Mouse (Mus musculus): ENCODE measurements around the gene Atp5b. TPM values are rescaled to one million over a fixed set of nuclear protein-coding genes. Genes with fewer than 3 reads are reported as not detected.
A peak's percentile ranks its signal among the peaks of the same experiment; 100 is the strongest.
"Not testable (repeated sequence)": the region's sequence is repeated elsewhere in the genome, so short reads cannot be mapped to it uniquely, and the experiment has no call there.

Atp5b gene
- polyA plus RNA-seq, 1 experiment from 2014 or later = 2,183 TPM

- WGBS = under 1% methylated on average over 22 of the region's 22 CpGs
- H3K4me3 ChIP-seq (ENCODE audit: low read depth, low read length) = peak overlapping the region; percentile 97
- peak overlapping the region; percentile 99 for H3K9ac ChIP-seq
- peak overlapping the region; percentile 86 for H3K27ac ChIP-seq (ENCODE audit: low read depth)
- H3K36me3 ChIP-seq (ENCODE audit: insufficient read depth) = peaks cover 45% of the 10 kb centered on the region
- H3K4me1 ChIP-seq (ENCODE audit: insufficient read depth) = no peaks in the 10 kb centered on the region; the same call in 1 of the 2 replicates
- ATAC-seq (ENCODE audit: insufficient read depth) = no peak
- peak; percentile 23 for DNase-seq
- H3K4me2 ChIP-seq = peak overlapping the region; percentile 77
- no peak for TF ChIP-seq CTCF (IDR thresholded peaks at IDR 0.05; ENCODE audit: low read depth)
- no peaks in the 10 kb centered on the region for H3K27me3 ChIP-seq (ENCODE audit: insufficient read depth, low read length)
- no peaks in the 10 kb centered on the region for H3K9me3 ChIP-seq (ENCODE audit: low read depth, low read length)
Measured at GRCm38 (mm10) chr10:128083688-128084087, 615 bp downstream of the Atp5b start.

- H3K4me2 ChIP-seq = peak overlapping the region; percentile 77
- H3K36me3 ChIP-seq (ENCODE audit: insufficient read depth) = peaks cover 50% of the 10 kb centered on the region
- H3K27me3 ChIP-seq (ENCODE audit: insufficient read depth, low read length) = no peaks in the 10 kb centered on the region
- peak overlapping the region; percentile 97 for H3K4me3 ChIP-seq (ENCODE audit: low read depth, low read length)
- no peak overlapping the region for H3K27ac ChIP-seq (ENCODE audit: low read depth)
- no peak for DNase-seq
- H3K9me3 ChIP-seq (ENCODE audit: low read depth, low read length) = no peaks in the 10 kb centered on the region
- WGBS = 0% methylated on average over 3 of the region's 3 CpGs
- H3K4me1 ChIP-seq (ENCODE audit: insufficient read depth) = no peaks in the 10 kb centered on the region; the same call in 1 of the 2 replicates
- peak overlapping the region; percentile 99 for H3K9ac ChIP-seq
- TF ChIP-seq CTCF (IDR thresholded peaks at IDR 0.05; ENCODE audit: low read depth) = no peak
- ATAC-seq (ENCODE audit: insufficient read depth) = no peak
Measured at GRCm38 (mm10) chr10:128084160-128084559, 1.1 kb downstream of the Atp5b start.

- Histone ChIP-seq H3K4me2 (no peak overlapping the region), H3K36me3 (ENCODE audit: insufficient read depth) (peaks cover 67% of the 10 kb centered on the region), H3K4me1 (ENCODE audit: insufficient read depth) (peaks cover 1% of the 10 kb centered on the region; the same call in 1 of the 2 replicates), H3K27ac (ENCODE audit: low read depth) (no peak overlapping the region), H3K27me3 (ENCODE audit: insufficient read depth, low read length) (no peaks in the 10 kb centered on the region), H3K9me3 (ENCODE audit: low read depth, low read length) (no peaks in the 10 kb centered on the region), H3K4me3 (ENCODE audit: low read depth, low read length) (no peak overlapping the region), H3K9ac (no peak overlapping the region)
- ATAC-seq (ENCODE audit: insufficient read depth) (no peak), DNase-seq (peak; percentile 61)
- 78% methylated on average over 6 of the region's 6 CpGs for WGBS
- TF ChIP-seq CTCF (IDR thresholded peaks at IDR 0.05; ENCODE audit: low read depth) = peak; percentile 54
Measured at GRCm38 (mm10) chr10:128086391-128086790, 3.3 kb downstream of the Atp5b start.

- not testable (repeated sequence) for H3K4me2 ChIP-seq; DNase-seq; H3K9ac ChIP-seq; H3K27ac ChIP-seq (ENCODE audit: low read depth); ATAC-seq (ENCODE audit: insufficient read depth); H3K27me3 ChIP-seq (ENCODE audit: insufficient read depth, low read length); H3K4me1 ChIP-seq (ENCODE audit: insufficient read depth); H3K4me3 ChIP-seq (ENCODE audit: low read depth, low read length); H3K9me3 ChIP-seq (ENCODE audit: low read depth, low read length)
- 82% methylated on average over 2 of the region's 2 CpGs for WGBS
- H3K36me3 ChIP-seq (ENCODE audit: insufficient read depth) = peaks cover 67% of the 10 kb centered on the region
Measured at GRCm38 (mm10) chr10:128087216-128087615, 4.1 kb downstream of the Atp5b start.

GRCm38 (mm10) chr10:128088181-128088580, 5.1 kb downstream of the Atp5b start:
- no peaks in the 10 kb centered on the region for H3K9me3 ChIP-seq (ENCODE audit: low read depth, low read length)
- WGBS = 92% methylated on average over 5 of the region's 5 CpGs
- no peak overlapping the region for H3K27ac ChIP-seq (ENCODE audit: low read depth)
- TF ChIP-seq CTCF (IDR thresholded peaks at IDR 0.05; ENCODE audit: low read depth) = no peak
- H3K27me3 ChIP-seq (ENCODE audit: insufficient read depth, low read length) = no peaks in the 10 kb centered on the region
- H3K36me3 ChIP-seq (ENCODE audit: insufficient read depth) = peaks cover 67% of the 10 kb centered on the region
- H3K4me1 ChIP-seq (ENCODE audit: insufficient read depth) = peaks cover 7% of the 10 kb centered on the region; the same call in 1 of the 2 replicates
- H3K9ac ChIP-seq = no peak overlapping the region
- no peak overlapping the region for H3K4me2 ChIP-seq
- DNase-seq = no peak
- H3K4me3 ChIP-seq (ENCODE audit: low read depth, low read length) = no peak overlapping the region
- no peak for ATAC-seq (ENCODE audit: insufficient read depth)

GRCm38 (mm10) chr10:128089842-128090241, 6.8 kb downstream of the Atp5b start:
- no peak overlapping the region for H3K4me2 ChIP-seq
- H3K36me3 ChIP-seq (ENCODE audit: insufficient read depth) = peaks cover 60% of the 10 kb centered on the region
- H3K27ac ChIP-seq (ENCODE audit: low read depth) = no peak overlapping the region
- 49% methylated on average over 5 of the region's 5 CpGs for WGBS
- no peak for DNase-seq
- H3K4me1 ChIP-seq (ENCODE audit: insufficient read depth) = peaks cover 19% of the 10 kb centered on the region; the same call in 1 of the 2 replicates
- H3K9ac ChIP-seq = no peak overlapping the region
- no peak for ATAC-seq (ENCODE audit: insufficient read depth)
- no peak for TF ChIP-seq CTCF (IDR thresholded peaks at IDR 0.05; ENCODE audit: low read depth)
- H3K27me3 ChIP-seq (ENCODE audit: insufficient read depth, low read length) = no peaks in the 10 kb centered on the region
- no peaks in the 10 kb centered on the region for H3K9me3 ChIP-seq (ENCODE audit: low read depth, low read length)
- no peak overlapping the region for H3K4me3 ChIP-seq (ENCODE audit: low read depth, low read length)

GRCm38 (mm10) chr10:128090651-128091563, 7.8 kb downstream of the Atp5b start:
- Histone ChIP-seq H3K4me1 (ENCODE audit: insufficient read depth) (peaks cover 24% of the 10 kb centered on the region), H3K27me3 (ENCODE audit: insufficient read depth, low read length) (no peaks in the 10 kb centered on the region)
- 8% methylated on average over 14 of the region's 14 CpGs for WGBS

More at GRCm38 (mm10) chr10:128090651-128091563, 7.8 kb downstream of the Atp5b start:
- peaks cover 50% of the 10 kb centered on the region for H3K36me3 ChIP-seq (ENCODE audit: insufficient read depth)
- peak; percentile 83 for TF ChIP-seq CTCF (IDR thresholded peaks at IDR 0.05; ENCODE audit: low read depth)
- peak overlapping the region; percentile 91 for H3K27ac ChIP-seq (ENCODE audit: low read depth)
- ATAC-seq (ENCODE audit: insufficient read depth) (peak; percentile 58), DNase-seq (peak; percentile 96)
- peak overlapping the region; percentile 96 for H3K4me2 ChIP-seq
- H3K9me3 ChIP-seq (ENCODE audit: low read depth, low read length) = no peaks in the 10 kb centered on the region
- H3K4me3 ChIP-seq (ENCODE audit: low read depth, low read length) = peak overlapping the region; percentile 87
- H3K9ac ChIP-seq = peak overlapping the region; percentile 64
